In the genomic region with DNA sequence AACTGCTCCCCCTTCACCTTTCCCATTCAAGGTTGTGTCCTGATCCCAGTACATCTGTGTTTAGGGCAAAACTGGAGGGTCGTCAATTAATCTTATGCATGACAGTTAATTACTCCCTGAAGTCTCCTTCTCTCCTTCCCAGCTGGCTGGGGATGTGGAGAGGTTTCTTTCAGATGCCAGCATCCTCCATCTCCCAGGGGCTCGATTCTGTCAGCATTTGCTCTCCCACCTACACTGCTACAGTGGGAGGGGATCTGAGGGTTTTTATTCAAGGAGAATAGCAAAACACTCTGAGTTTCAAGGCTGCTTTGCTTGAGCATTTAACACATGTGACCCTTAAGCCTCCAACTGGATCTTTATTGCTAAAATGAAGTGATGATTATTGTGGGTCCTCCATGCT, we compare ENCODE assay signal across 9 mouse cellular contexts.
"Had no signal": no experiment of that assay in that cellular context is flagged by ENCODE, and none has a peak within 500 bp of the region (broad histone marks: within the 10 kb centered on the region; RNA-seq: fewer than 3 reads in every experiment).

No protein-coding gene starts in this region.

- DNase-seq: kidney, adult 18-20 months; kidney, postnatal 10 days; kidney, postnatal 4 days; left cerebral cortex, postnatal 4 days; lung, adult 18-20 months; thymus, postnatal 4 days had no signal

- H3K27ac ChIP-seq: limb, embryonic 13.5 days; liver, embryonic 14.5 days; midbrain, embryonic 12.5 days had no signal

- H3K4me3 ChIP-seq: limb, embryonic 13.5 days; midbrain, embryonic 12.5 days had no signal
